ENCODE assay signal across 8 mouse cellular contexts in the genomic region with DNA sequence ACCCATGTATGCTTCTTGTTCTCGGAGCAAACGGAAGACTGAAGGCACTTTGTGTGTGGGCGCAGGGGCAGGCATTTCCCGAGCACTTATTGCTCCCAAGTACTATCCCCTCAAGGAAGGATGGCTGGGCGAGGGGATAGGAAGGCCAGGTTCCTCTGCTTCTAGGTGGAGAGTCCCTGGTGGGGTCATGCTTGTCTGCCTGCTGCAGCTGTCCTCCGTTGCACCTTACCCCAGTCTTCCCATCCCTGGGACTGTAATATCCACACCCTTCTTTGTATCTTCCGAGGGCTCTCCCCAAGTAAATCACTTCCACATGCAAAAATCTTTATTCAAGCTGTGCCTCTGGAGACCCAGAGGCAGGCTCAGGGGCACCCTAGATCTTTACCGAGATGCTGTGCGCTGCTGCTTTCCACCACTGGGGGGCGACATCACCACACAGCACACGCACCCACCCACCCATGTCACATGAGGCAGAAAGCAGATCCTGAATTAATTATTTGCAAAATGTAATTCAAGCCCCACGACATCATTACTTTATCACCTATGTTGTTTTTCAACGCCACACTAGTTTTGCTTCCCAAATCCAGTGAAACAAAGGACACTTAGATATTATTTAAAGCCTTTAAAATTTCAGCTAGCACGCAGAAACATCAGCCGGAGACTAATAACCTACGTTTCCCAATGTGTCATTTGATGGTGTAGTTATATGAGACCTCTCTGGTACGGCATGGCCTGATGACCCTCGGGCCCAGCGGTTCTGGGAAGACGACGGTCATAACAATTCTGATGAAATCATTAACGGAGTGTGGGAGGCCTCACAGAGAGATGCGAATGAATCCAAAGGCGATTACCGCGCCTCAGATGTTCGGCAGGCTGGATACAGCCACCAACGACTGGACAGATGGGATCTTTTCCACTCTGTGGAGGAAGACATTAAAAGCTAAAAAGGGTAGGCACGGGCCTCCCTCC.
DNase-seq lines count a peak whose midpoint lies in the region; ATAC-seq and TF ChIP-seq lines count a peak whose summit lies in the region.

No protein-coding gene starts in this region.

- H3K9me3 ChIP-seq in embryonic facial prominence, embryonic 11.5 days (replicated peaks; ENCODE audit: control insufficient read depth, low read length): no peaks in the 10 kb centered on the region
- H3K9me3 ChIP-seq in hindbrain, postnatal 0 days (ENCODE audit: low read length): no peaks in the 10 kb centered on the region
- H3K9me3 ChIP-seq in limb, embryonic 11.5 days (ENCODE audit: control insufficient read depth, low read length): no peaks in the 10 kb centered on the region
- no peaks in the 10 kb centered on the region for H3K9me3 ChIP-seq in neural tube, embryonic 13.5 days

- no peak overlapping the region for H3K4me2 ChIP-seq in embryonic facial prominence, embryonic 11.5 days (ENCODE audit: low read depth, low read length)
- H3K4me2 ChIP-seq in hindbrain, postnatal 0 days (ENCODE audit: low read depth, low read length): peak overlapping the region; percentile 30; the same call in 1 of the 2 replicates
- H3K4me2 ChIP-seq in limb, embryonic 11.5 days (ENCODE audit: low read depth, severe bottlenecking): no peak overlapping the region
- peak overlapping the region; percentile 21 for H3K4me2 ChIP-seq in neural tube, embryonic 13.5 days

- peak; percentile 89 for TF ChIP-seq CTCF in lung, adult 2 months (IDR thresholded peaks at IDR 0.05; ENCODE audit: insufficient read depth, low read length)
- peak; percentile 99 for TF ChIP-seq CTCF in hindbrain, postnatal 0 days (IDR thresholded peaks at IDR 0.05; ENCODE audit: low read depth)

- H3K36me3 ChIP-seq in embryonic facial prominence, embryonic 11.5 days (replicated peaks; ENCODE audit: control insufficient read depth, insufficient read depth, low read depth, low read length): no peaks in the 10 kb centered on the region
- H3K36me3 ChIP-seq in hindbrain, postnatal 0 days (ENCODE audit: insufficient read depth, low read length): no peaks in the 10 kb centered on the region
- no peaks in the 10 kb centered on the region for H3K36me3 ChIP-seq in limb, embryonic 11.5 days (ENCODE audit: control insufficient read depth, insufficient read depth, low read length)
- H3K36me3 ChIP-seq in neural tube, embryonic 13.5 days: no peaks in the 10 kb centered on the region

- 65% methylated on average over 29 of the region's 29 CpGs for WGBS in lung, adult 2 months
- WGBS in embryonic facial prominence, embryonic 11.5 days: 63% methylated on average over 29 of the region's 29 CpGs
- WGBS in hindbrain, postnatal 0 days: 45% methylated on average over 29 of the region's 29 CpGs
- WGBS in limb, embryonic 11.5 days: 59% methylated on average over 29 of the region's 29 CpGs
- WGBS in neural tube, embryonic 13.5 days: 42% methylated on average over 29 of the region's 29 CpGs

- no peak overlapping the region for H3K4me3 ChIP-seq in lung, adult 2 months (replicated peaks; ENCODE audit: extremely low read depth, low read depth, low read length)
- no peak overlapping the region for H3K4me3 ChIP-seq in embryonic facial prominence, embryonic 11.5 days (ENCODE audit: low read depth, low read length)
- H3K4me3 ChIP-seq in hindbrain, postnatal 0 days (ENCODE audit: low read length): no peak overlapping the region
- H3K4me3 ChIP-seq in limb, embryonic 11.5 days (ENCODE audit: low read depth, low read length): no peak overlapping the region
- no peak overlapping the region for H3K4me3 ChIP-seq in neural tube, embryonic 13.5 days

- DNase-seq in lung, adult 2 months: peak; percentile 49
- DNase-seq in lung, postnatal 25 days (ENCODE audit: low spot score): no peak
- peak; percentile 66 for DNase-seq in adrenal gland, postnatal 14 days
- DNase-seq in embryonic facial prominence, embryonic 11.5 days (ENCODE audit: low spot score): peak; percentile 73
- DNase-seq in hindbrain, postnatal 0 days (ENCODE audit: low spot score): peak; percentile 80
- peak; percentile 79 for DNase-seq in limb, embryonic 11.5 days (ENCODE audit: low spot score)
- DNase-seq in thymus, postnatal 4 days: peak; percentile 85

- TF ChIP-seq POLR2A in lung, adult 2 months (IDR thresholded peaks at IDR 0.05; ENCODE audit: borderline replicate concordance, extremely low read depth, low read depth, low read length): no peak

- no peaks in the 10 kb centered on the region for H3K27me3 ChIP-seq in embryonic facial prominence, embryonic 11.5 days (ENCODE audit: control insufficient read depth, insufficient read depth, low read length)
- no peaks in the 10 kb centered on the region for H3K27me3 ChIP-seq in hindbrain, postnatal 0 days (ENCODE audit: insufficient read depth, low read length)
- H3K27me3 ChIP-seq in limb, embryonic 11.5 days (ENCODE audit: control insufficient read depth, insufficient read depth, low read length): no peaks in the 10 kb centered on the region
- H3K27me3 ChIP-seq in neural tube, embryonic 13.5 days: no peaks in the 10 kb centered on the region

- no peak overlapping the region for H3K27ac ChIP-seq in embryonic facial prominence, embryonic 11.5 days (replicated peaks; ENCODE audit: low read depth, low read length)
- H3K27ac ChIP-seq in hindbrain, postnatal 0 days: no peak overlapping the region
- H3K27ac ChIP-seq in limb, embryonic 11.5 days (replicated peaks; ENCODE audit: low read depth, low read length): no peak overlapping the region
- H3K27ac ChIP-seq in neural tube, embryonic 13.5 days (replicated peaks): no peak overlapping the region

- H3K4me1 ChIP-seq in lung, adult 2 months (ENCODE audit: control insufficient read depth, insufficient read depth, low read length): no peaks in the 10 kb centered on the region
- H3K4me1 ChIP-seq in embryonic facial prominence, embryonic 11.5 days (ENCODE audit: control insufficient read depth, insufficient read depth, low read length): no peaks in the 10 kb centered on the region
- H3K4me1 ChIP-seq in hindbrain, postnatal 0 days (ENCODE audit: insufficient read depth, low read length): peaks cover 4% of the 10 kb centered on the region; the same call in 1 of the 2 replicates
- H3K4me1 ChIP-seq in limb, embryonic 11.5 days (ENCODE audit: control insufficient read depth, insufficient read depth, low read length): no peaks in the 10 kb centered on the region
- peaks cover 23% of the 10 kb centered on the region; the same call in 1 of the 2 replicates for H3K4me1 ChIP-seq in neural tube, embryonic 13.5 days (replicated peaks)

- ATAC-seq in embryonic facial prominence, embryonic 11.5 days (replicated peaks; ENCODE audit: insufficient number of reproducible peaks, low FRiP score, low TSS enrichment, low read depth): no peak
- peak; percentile 70 for ATAC-seq in hindbrain, postnatal 0 days
- ATAC-seq in limb, embryonic 11.5 days (ENCODE audit: insufficient number of reproducible peaks, low FRiP score, low TSS enrichment, low read depth): no peak
- peak; percentile 90 for ATAC-seq in neural tube, embryonic 13.5 days (ENCODE audit: low read depth)

- H3K9ac ChIP-seq in embryonic facial prominence, embryonic 11.5 days (replicated peaks; ENCODE audit: low read length): no peak overlapping the region
- no peak overlapping the region for H3K9ac ChIP-seq in hindbrain, postnatal 0 days (replicated peaks; ENCODE audit: low read length)
- H3K9ac ChIP-seq in limb, embryonic 11.5 days (ENCODE audit: low read length): no peak overlapping the region
- H3K9ac ChIP-seq in neural tube, embryonic 13.5 days: no peak overlapping the region

Comparison
In these comparisons a context has a peak if more than half of its experiments do, and no peak if none do; other contexts are left out.
1. ATAC-seq: peak in hindbrain, postnatal 0 days (single experiment) and neural tube, embryonic 13.5 days (single experiment); none in embryonic facial prominence, embryonic 11.5 days (single experiment) and limb, embryonic 11.5 days (single experiment).
2. H3K4me2 ChIP-seq: peak in hindbrain, postnatal 0 days (single experiment) and neural tube, embryonic 13.5 days (single experiment); none in embryonic facial prominence, embryonic 11.5 days (single experiment) and limb, embryonic 11.5 days (single experiment).